Mouse (Mus musculus) midbrain, embryonic 15.5 days (tissue): ENCODE measurements around the gene Sdk1. TPM values are rescaled to one million over a fixed set of nuclear protein-coding genes. Genes with fewer than 3 reads are reported as not detected.
A peak's percentile ranks its signal among the peaks of the same experiment; 100 is the strongest.

Experiments
- ATAC-seq: fragments of 200-750 bp; cut with Nextera tagmentation; replicated peaks from 2 replicates; pipeline ENCODE4 v1.8.0; 2017; ENCODE audit warnings: moderate TSS enrichment
- H3K27ac ChIP-seq: fragments of 300-500 bp; sonication (generic); 2 replicates; pipeline ENCODE4 v1.5.1; 2015; ENCODE audit warnings: mild to moderate bottlenecking, inconsistent platforms
- H3K27me3 ChIP-seq: fragments of 300-500 bp; sonication (generic); replicated peaks from 2 replicates; pipeline ENCODE4 v1.6.1; 2015; ENCODE audit warnings: inconsistent platforms
- H3K36me3 ChIP-seq: fragments of 300-500 bp; sonication (generic); replicated peaks from 2 replicates; pipeline ENCODE4 v1.6.1; 2015; ENCODE audit warnings: inconsistent platforms
- H3K4me1 ChIP-seq: fragments of 300-500 bp; sonication (generic); 2 replicates; pipeline ENCODE4 v1.6.1; 2015; ENCODE audit warnings: inconsistent platforms
- H3K4me2 ChIP-seq: fragments of 300-500 bp; sonication (generic); 2 replicates; pipeline ENCODE4 v1.6.1; 2015; ENCODE audit warnings: inconsistent platforms, mild to moderate bottlenecking, moderate library complexity
- H3K4me3 ChIP-seq: fragments of 300-500 bp; sonication (generic); 2 replicates; pipeline ENCODE4 v1.5.1; 2015; ENCODE audit warnings: mild to moderate bottlenecking, inconsistent platforms
- H3K9ac ChIP-seq: fragments of 300-500 bp; sonication (generic); 2 replicates; pipeline ENCODE4 v1.6.1; 2015; ENCODE audit warnings: mild to moderate bottlenecking, inconsistent platforms
- H3K9me3 ChIP-seq: fragments of 300-500 bp; sonication (generic); 2 replicates; pipeline ENCODE4 v1.6.1; 2016; ENCODE audit warnings: inconsistent platforms
- WGBS: fragments of 180-500 bp; shearing (Covaris S2); methylation state at CpG from one replicate; pipeline ENCODE4 v1.1.7; 2015; ENCODE audit warnings: mixed read lengths; 5-methylcytosine and 5-hydroxymethylcytosine counted together
- polyA plus RNA-seq: library from polyadenylated mRNA; unstranded; fragments of >200 nt; fragmentation: Nextera tagmentation; extraction: Ambion mirVana; gene quantifications from 2 replicates; pipeline ENCODE4 v1.2.1, GENCODE M21; 2015

Sdk1 gene
- polyA plus RNA-seq, 1 experiment from 2014 or later, result 3.1 TPM

DNA sequence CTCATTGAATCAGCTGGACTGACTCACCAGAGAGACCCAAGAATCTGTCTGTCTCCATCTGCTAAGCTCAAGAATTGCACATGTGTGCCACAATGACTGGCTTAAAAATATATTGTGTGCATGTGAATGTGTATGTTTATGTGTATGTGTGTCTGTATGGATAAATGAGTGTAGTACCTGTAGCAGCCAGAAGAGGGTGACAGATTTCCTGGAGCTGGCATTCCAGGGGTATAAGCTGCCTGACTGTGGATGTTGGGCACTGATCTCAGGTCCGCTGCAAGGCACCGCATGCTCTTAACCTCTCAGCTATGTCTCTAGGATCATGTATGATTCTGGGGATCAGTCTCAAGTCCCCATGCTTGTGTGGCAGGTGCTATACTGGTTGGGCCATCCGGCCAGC, 839.4 kb downstream of the Sdk1 start:
- Histone ChIP-seq H3K4me1 (no peaks in the 10 kb centered on the region), H3K4me3 (no peak overlapping the region), H3K9me3 (no peaks in the 10 kb centered on the region), H3K4me2 (no peak overlapping the region), H3K27me3 (no peaks in the 10 kb centered on the region), H3K9ac (no peak overlapping the region), H3K27ac (no peak overlapping the region), H3K36me3 (no peaks in the 10 kb centered on the region)
- ATAC-seq, result no peak
- WGBS, result 99% methylated on average over 3 of the region's 3 CpGs

DNA sequence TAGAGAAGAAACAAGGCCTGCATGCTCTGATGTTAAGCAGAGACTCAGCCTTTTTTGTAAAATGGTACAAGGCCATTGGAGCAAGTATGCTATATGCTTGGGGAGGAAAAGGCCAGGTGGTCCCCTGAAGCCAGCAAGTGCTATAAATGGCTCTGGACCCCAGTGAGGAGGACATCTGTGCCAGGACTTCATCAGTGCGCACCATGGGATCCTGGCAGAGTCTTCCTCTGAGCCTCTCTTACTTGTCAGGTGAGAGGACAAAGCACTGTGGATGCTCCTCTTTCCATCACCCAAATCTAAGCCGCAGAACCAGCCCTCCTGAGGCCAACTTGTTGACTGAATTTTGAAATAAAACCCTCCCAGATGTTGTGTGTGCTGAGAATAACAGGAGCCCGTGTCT, 839.8 kb downstream of the Sdk1 start:
- Histone ChIP-seq H3K36me3 (no peaks in the 10 kb centered on the region), H3K9ac (no peak overlapping the region), H3K4me1 (no peaks in the 10 kb centered on the region), H3K4me2 (no peak overlapping the region), H3K27ac (no peak overlapping the region), H3K27me3 (no peaks in the 10 kb centered on the region), H3K4me3 (no peak overlapping the region), H3K9me3 (no peaks in the 10 kb centered on the region)
- no peak for ATAC-seq
- WGBS, result 90% methylated on average over 3 of the region's 3 CpGs

DNA sequence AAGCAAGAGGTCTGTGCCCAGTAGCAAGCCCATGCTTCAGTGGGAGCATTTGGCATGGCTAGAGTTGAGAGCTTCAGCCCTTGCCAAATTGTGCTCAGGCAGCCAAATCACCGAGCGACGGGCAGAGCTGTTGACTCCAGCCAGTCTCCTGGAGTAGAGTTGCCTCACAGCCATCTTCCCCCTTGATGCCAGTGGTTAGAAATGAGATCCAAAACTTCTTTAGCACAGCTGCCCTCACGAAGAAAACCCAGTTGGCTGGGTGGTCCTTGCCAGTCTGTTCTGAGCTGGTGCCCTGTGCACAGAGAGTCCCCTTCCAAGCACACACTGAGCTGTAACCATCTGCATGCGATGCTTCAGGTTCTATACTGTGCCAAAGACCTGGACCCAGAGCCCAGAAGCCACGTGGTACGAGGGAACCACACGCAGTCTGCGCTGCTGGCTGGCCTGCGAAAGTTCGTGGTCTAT, 855.1 kb downstream of the Sdk1 start:
- 90% methylated on average over 11 of the region's 11 CpGs for WGBS
- no peak overlapping the region for H3K9ac ChIP-seq
- no peaks in the 10 kb centered on the region for H3K27me3 ChIP-seq
- no peak overlapping the region for H3K4me2 ChIP-seq
- ATAC-seq, result no peak
- H3K4me1 ChIP-seq, result no peaks in the 10 kb centered on the region
- no peaks in the 10 kb centered on the region for H3K36me3 ChIP-seq
- no peaks in the 10 kb centered on the region for H3K9me3 ChIP-seq
- no peak overlapping the region for H3K27ac ChIP-seq
- H3K4me3 ChIP-seq, result no peak overlapping the region

DNA sequence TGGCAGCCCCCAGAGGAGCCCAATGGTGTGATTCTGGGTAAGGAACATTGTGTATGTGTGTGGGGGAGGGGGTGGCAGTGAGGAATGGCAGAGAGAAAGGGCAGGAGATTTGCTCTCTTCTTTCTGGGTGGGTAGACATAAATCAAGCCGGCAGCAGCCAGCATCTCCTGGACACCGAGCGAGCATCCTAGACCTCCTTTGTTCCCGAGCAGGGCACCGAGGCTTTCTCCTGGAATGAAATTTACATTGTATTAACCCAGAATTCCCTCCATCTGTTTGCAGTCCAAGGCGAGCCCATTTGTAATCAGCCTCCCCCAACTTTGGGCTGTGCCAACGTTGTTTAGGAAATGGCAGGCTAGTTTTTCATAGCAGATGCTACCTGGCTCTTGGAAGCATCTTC, 858.9 kb downstream of the Sdk1 start:
- Histone ChIP-seq H3K27ac (no peak overlapping the region), H3K4me2 (no peak overlapping the region), H3K9ac (no peak overlapping the region), H3K36me3 (no peaks in the 10 kb centered on the region), H3K27me3 (no peaks in the 10 kb centered on the region), H3K4me1 (no peaks in the 10 kb centered on the region), H3K4me3 (no peak overlapping the region), H3K9me3 (no peaks in the 10 kb centered on the region)
- no peak for ATAC-seq
- WGBS, result 51% methylated on average over 7 of the region's 7 CpGs

DNA sequence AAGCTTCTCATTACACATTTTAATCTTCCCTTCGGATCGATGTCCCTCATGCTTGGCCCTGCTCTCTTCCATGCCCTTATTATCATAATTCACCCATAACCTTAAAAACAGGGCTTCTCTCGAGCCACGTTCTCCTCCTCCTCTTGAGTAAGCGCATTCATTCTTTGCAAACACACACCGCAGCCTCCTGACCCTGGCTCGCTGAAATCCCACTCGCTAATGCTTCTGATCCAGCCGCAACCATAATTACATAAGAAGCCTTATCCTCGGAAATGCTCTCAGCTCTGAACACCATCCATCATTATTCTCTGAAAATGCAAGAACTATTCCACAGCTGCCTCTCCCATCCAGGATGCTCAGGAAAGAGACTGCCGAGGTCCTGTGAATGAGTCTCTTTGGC, 866.1 kb downstream of the Sdk1 start:
- H3K4me2 ChIP-seq, result 0 out of 2 replicates have a peak overlapping the region, but pooled peaks have one; percentile 3
- no peak overlapping the region for H3K9ac ChIP-seq
- 0 out of 2 replicates have a peak, but pooled peaks have one; percentile 54 for ATAC-seq
- WGBS, result 34% methylated on average over 11 of the region's 11 CpGs
- H3K4me3 ChIP-seq, result no peak overlapping the region
- no peaks in the 10 kb centered on the region for H3K36me3 ChIP-seq
- H3K27me3 ChIP-seq, result no peaks in the 10 kb centered on the region
- no peaks in the 10 kb centered on the region for H3K9me3 ChIP-seq
- peak overlapping the region; percentile 58 for H3K27ac ChIP-seq
- H3K4me1 ChIP-seq, result peaks cover 9% of the 10 kb centered on the region; the same call in 1 of the 2 replicates

GRCm38 (mm10) chr5:142111989-142112388, 870.7 kb downstream of the Sdk1 start:
- ATAC-seq, result no peak
- no peaks in the 10 kb centered on the region; the same call in 1 of the 2 replicates for H3K27me3 ChIP-seq
- no peak overlapping the region for H3K4me2 ChIP-seq
- H3K9ac ChIP-seq, result no peak overlapping the region
- 96% methylated on average over 6 of the region's 6 CpGs for WGBS
- no peaks in the 10 kb centered on the region for H3K9me3 ChIP-seq
- H3K36me3 ChIP-seq, result no peaks in the 10 kb centered on the region
- H3K4me1 ChIP-seq, result peaks cover 26% of the 10 kb centered on the region
- no peak overlapping the region for H3K4me3 ChIP-seq
- H3K27ac ChIP-seq, result no peak overlapping the region

DNA sequence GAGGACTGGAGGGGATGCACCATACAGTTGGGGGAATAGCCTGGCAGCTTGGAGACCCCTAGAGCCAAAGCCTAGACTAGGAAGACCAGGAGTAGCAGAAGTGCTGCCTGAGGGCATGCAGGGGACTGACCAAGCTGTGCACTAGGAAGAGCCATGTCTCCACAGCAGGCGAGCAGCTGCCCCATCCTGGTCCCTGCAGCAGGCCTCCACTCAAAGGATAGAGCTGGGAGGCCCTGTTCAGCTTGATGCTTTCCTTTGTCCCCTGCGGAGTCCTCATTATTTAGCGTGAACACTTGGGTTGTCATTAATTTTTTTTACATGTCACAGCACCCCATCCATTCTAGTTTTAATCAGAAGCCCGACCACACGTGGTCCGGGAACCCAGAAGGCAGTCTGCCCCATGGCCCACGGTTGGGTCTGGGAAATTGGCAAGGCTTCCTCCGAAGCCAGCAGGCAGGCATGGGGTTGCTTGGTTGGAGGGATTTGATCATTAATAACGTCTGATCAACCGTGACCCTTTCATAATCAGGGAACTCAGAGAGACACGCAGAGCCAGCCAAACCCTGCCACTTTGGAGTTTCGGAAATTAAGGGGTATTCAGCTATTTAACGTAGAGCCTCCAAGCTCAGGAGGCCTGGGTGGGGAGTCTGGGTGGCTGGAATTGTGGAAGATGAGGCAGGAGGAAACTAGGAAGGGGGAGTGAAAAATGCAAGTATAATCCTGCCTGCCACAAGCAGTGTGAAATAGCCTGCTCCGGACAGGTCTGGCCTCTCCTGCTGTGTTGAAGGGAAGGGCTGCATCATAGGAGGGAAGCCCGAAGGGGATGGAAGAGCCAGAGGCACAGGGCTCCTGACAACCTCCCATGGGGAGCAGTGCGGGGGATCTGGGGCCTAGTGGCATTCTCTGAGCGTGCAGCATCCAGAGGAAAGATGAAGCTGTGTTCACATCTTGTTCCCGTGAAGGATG, 872.2 kb downstream of the Sdk1 start:
- Histone ChIP-seq H3K4me1 (peaks cover 16% of the 10 kb centered on the region), H3K4me3 (no peak overlapping the region), H3K9ac (no peak overlapping the region), H3K36me3 (no peaks in the 10 kb centered on the region), H3K9me3 (no peaks in the 10 kb centered on the region), H3K27me3 (no peaks in the 10 kb centered on the region; the same call in 1 of the 2 replicates), H3K4me2 (no peak overlapping the region), H3K27ac (peak overlapping the region; percentile 57)
- WGBS, result 18% methylated on average over 18 of the region's 18 CpGs
- ATAC-seq, result peak; percentile 74

- Histone ChIP-seq H3K9me3 (no peaks in the 10 kb centered on the region), H3K36me3 (no peaks in the 10 kb centered on the region), H3K4me2 (no peak overlapping the region), H3K4me1 (peaks cover 3% of the 10 kb centered on the region; the same call in 1 of the 2 replicates), H3K4me3 (no peak overlapping the region), H3K27ac (no peak overlapping the region), H3K27me3 (no peaks in the 10 kb centered on the region), H3K9ac (no peak overlapping the region)
- 74% methylated on average over 4 of the region's 4 CpGs for WGBS
- no peak for ATAC-seq
These were observed 886.5 kb downstream of the Sdk1 start for GRCm38 (mm10) chr5:142127779-142128178.

GRCm38 (mm10) chr5:142128181-142128611, 886.9 kb downstream of the Sdk1 start:
- H3K36me3 ChIP-seq, result no peaks in the 10 kb centered on the region
- no peak overlapping the region for H3K4me3 ChIP-seq
- H3K4me2 ChIP-seq, result no peak overlapping the region
- 57% methylated on average over 5 of the region's 5 CpGs for WGBS
- peaks cover 3% of the 10 kb centered on the region; the same call in 1 of the 2 replicates for H3K4me1 ChIP-seq
- H3K9ac ChIP-seq, result no peak overlapping the region
- ATAC-seq, result no peak
- H3K27ac ChIP-seq, result no peak overlapping the region
- no peaks in the 10 kb centered on the region for H3K27me3 ChIP-seq
- no peaks in the 10 kb centered on the region for H3K9me3 ChIP-seq

GRCm38 (mm10) chr5:142130004-142130403, 888.7 kb downstream of the Sdk1 start:
- no peaks in the 10 kb centered on the region for H3K36me3 ChIP-seq
- WGBS, result 1% methylated on average over 2 of the region's 2 CpGs
- ATAC-seq, result no peak
- H3K9ac ChIP-seq, result no peak overlapping the region
- H3K27ac ChIP-seq, result no peak overlapping the region
- no peak overlapping the region for H3K4me3 ChIP-seq
- H3K4me2 ChIP-seq, result no peak overlapping the region
- H3K4me1 ChIP-seq, result peaks cover 13% of the 10 kb centered on the region
- no peaks in the 10 kb centered on the region for H3K27me3 ChIP-seq
- H3K9me3 ChIP-seq, result no peaks in the 10 kb centered on the region

DNA sequence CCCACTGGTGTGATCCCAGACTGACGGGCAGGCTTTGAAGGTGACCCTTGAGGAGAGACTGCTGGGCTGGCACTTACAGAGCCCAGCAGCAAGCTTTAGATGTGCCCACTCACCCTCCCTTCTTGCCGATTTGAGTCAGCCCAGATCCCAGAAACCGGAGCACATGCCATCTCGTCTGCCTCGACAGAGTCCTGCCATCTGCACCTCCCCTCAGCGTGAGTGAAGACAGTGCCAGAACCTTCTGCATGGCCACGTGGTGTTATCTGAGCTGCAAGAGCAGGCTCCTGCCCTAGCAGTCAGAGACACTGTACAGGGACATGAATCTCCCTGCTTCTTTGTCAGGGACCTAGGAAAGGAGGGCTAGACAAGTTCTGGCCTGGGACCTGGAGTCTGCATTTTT, 898.7 kb downstream of the Sdk1 start:
- ATAC-seq, result no peak
- H3K4me2 ChIP-seq, result no peak overlapping the region
- no peaks in the 10 kb centered on the region for H3K36me3 ChIP-seq
- 63% methylated on average over 7 of the region's 7 CpGs for WGBS
- no peak overlapping the region for H3K27ac ChIP-seq
- no peaks in the 10 kb centered on the region for H3K27me3 ChIP-seq
- H3K9ac ChIP-seq, result no peak overlapping the region
- H3K4me1 ChIP-seq, result peaks cover 4% of the 10 kb centered on the region; the same call in 1 of the 2 replicates
- no peaks in the 10 kb centered on the region for H3K9me3 ChIP-seq
- H3K4me3 ChIP-seq, result no peak overlapping the region

DNA sequence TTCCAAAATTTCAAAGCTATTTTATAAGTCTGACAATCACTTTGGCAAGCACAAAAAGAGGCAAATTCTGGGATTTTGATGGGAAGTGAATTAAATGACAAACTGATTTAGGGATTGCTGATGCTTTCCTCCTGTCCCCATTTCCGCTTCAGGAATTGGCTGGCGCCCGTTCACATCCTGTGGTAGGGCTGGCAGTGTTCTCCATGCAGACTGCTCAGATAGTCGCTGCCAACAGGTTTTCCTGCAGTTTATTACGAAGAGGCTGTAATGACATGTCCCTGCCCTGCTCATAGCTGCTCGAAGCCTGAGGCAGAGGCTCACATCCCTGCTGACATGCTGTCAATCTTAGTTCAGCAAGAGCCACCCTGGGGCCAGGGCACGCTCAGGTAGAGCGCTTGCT, 908.3 kb downstream of the Sdk1 start:
- Histone ChIP-seq H3K4me1 (no peaks in the 10 kb centered on the region), H3K27me3 (no peaks in the 10 kb centered on the region), H3K36me3 (no peaks in the 10 kb centered on the region), H3K9me3 (no peaks in the 10 kb centered on the region), H3K4me2 (no peak overlapping the region), H3K9ac (no peak overlapping the region), H3K27ac (no peak overlapping the region), H3K4me3 (no peak overlapping the region)
- ATAC-seq, result no peak
- WGBS, result 82% methylated on average over 8 of the region's 8 CpGs

- Histone ChIP-seq H3K9ac (no peak overlapping the region), H3K4me3 (no peak overlapping the region), H3K36me3 (no peaks in the 10 kb centered on the region), H3K9me3 (no peaks in the 10 kb centered on the region), H3K27ac (no peak overlapping the region), H3K4me2 (no peak overlapping the region), H3K4me1 (no peaks in the 10 kb centered on the region), H3K27me3 (no peaks in the 10 kb centered on the region)
- 97% methylated on average over 4 of the region's 4 CpGs for WGBS
- ATAC-seq, result no peak
These were observed 909.5 kb downstream of the Sdk1 start for GRCm38 (mm10) chr5:142150756-142151155.
